Mouse (Mus musculus) frontal cortex, adult (tissue): Measurements from ENCODE around the gene Zfp1.
A peak's percentile ranks its signal among the peaks of the same experiment; 100 is the strongest.

ENCODE experiments used
- ATAC-seq: cut with Nextera tagmentation; 2 replicates; pipeline ENCODE4 v1.9.2; 2017; ENCODE audit warnings: mild to moderate bottlenecking, moderate library complexity, mixed read lengths; ENCODE audit not compliant: low TSS enrichment

Gene Zfp1

DNA sequence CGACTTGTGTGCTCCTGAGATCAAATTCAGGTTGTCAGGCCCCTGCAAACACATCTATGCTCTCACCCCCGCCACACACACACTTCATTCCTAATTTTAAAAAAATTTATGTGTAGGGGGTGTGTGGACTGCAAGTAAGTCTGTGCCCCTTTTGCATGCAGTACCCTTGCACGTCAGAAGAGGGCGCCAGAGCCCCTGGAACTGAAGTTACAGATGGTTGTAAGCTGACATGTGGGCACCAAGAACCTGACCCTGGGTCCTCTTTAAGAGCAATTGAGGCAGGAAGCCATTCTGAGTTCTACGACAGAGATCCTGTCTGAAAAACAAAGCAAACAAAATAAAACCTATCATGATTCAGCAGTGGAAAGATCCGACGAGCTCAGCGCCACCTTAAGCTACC lies 33.0 kb downstream of the Zfp1 start:
- no peak for ATAC-seq

- peak; percentile 58; the same call in 1 of the 2 replicates for ATAC-seq
Observed at GRCm38 (mm10) chr8:111678111-111678510, 34.9 kb downstream of the Zfp1 start.

GRCm38 (mm10) chr8:111678848-111679247 lies 35.6 kb downstream of the Zfp1 start:
- ATAC-seq: peak; percentile 86

GRCm38 (mm10) chr8:111680423-111681028 lies 37.3 kb downstream of the Zfp1 start:
- ATAC-seq: no peak

DNA sequence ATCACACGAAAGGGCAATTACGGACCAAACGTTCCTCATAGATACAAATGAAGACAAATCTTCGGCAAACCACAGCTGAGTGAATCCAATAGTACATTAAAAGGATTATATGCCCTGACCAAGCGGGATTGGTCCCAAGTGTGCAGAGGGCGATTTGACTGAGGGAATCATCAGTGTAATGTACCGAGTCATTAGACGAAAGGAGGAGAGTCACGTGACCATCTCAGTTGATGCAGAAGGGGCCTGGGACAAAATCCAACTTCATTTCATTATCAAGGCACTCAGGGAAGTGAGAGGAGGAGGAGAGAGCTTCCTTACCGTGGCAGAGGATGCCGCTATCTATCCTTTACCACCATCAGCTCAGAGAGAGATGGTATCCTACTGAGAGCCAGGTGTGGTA lies 38.0 kb downstream of the Zfp1 start:
- ATAC-seq: no peak

DNA sequence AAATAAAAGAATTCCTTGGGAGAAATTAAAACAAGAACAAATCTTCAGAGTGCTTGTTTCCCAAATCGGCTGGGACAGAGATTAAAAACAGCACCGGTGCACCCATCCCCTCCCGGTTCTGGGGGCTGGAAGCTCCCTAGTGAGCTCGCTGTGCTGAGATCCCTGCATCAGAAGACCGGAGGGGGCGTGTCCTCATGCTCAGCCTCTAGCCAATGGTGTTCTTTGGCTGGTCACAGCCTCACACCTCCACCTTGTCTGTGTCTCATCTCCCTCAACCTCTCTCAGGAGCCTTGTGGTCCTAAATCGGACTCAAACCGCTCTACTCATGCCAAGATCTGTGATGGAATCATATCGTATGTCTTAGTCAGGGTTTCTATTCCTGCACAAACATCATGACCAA lies 39.3 kb downstream of the Zfp1 start:
- no peak for ATAC-seq

DNA sequence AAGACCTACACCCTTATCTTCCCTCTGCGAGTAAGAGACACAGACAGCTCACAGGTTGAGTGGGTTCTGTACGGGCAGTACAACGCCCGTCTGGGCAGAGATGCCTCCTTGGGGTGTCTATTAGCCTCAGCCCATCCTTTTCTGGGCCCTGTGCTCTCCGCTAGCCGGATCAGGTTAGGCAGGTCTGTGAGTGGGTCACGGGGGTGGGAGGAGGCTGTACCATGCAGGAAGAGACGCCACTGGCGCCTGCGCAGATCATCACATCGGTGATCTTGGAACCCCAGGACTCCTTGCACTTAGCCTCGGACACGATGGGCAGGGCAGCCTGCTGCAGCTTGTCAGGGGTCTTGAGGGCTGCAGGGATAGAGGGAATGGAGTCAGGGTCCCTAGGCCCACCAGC lies 43.7 kb downstream of the Zfp1 start:
- no peak for ATAC-seq

- ATAC-seq: no peak
Observed at GRCm38 (mm10) chr8:111690960-111691445, 47.8 kb downstream of the Zfp1 start, which contains the start of gene Ctrb1. Ctrb1 (minus strand) TSS chr8:111691010.

GRCm38 (mm10) chr8:111693261-111693741 lies 50.1 kb downstream of the Zfp1 start:
- no peak for ATAC-seq

DNA sequence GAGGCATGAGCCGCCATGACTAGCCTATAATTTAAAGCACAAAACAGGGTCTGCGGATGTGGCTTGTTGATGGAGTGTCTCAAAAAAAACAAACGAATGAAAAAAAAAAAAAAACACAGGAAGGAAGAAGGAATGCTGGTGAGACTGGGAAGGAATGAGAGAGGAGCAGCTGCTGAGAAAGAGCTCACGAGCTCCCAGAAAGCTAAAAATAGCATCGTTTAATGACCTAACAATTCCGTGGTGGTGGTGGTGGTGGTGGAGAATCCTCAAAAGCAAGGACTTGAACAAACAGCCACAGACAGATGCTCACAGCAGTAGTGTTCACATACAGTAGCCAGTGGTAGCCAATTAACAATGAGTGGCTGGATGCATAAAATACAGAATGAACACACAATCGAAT lies 52.2 kb downstream of the Zfp1 start:
- ATAC-seq: no peak

- no peak for ATAC-seq
Observed at GRCm38 (mm10) chr8:111697655-111698054, 54.5 kb downstream of the Zfp1 start.

DNA sequence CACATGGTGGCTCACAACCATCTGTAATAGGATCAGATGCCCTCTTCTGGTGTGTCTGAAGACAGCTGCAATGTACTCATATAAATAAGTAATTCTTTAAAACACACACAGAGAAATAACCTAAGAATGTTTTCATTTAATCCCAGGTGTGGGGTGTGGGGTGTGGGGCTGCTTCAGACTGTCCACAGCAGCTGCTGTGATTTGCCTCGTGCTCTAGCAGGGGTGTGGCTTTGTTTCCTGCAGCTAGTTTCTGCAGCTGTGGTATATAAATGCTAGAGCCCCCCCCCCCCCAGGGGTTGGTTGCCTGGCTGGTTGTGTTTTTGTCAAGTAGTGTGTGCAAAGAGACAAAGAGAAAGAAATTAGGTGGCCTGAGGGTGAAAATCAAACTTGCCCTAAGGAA lies 55.8 kb downstream of the Zfp1 start:
- ATAC-seq: no peak

DNA sequence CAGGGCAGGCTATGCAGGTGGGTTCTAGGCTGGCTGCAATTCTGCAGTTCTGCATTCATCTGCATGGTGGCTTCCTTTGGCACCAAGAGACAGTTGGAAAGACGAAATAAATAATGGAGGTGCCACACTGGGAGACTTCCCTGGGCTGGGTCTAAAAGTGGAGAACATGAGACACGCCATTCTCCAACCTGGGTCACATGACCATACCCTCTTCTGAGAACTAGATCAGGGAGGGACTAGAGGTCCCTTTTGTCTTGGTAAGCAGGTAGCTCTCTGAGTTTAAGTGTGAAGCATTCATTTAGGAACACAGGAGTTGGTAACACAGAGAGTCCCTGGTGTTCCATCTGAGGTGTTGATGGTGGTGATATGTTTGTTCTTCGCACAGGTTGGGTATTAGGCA lies 57.0 kb downstream of the Zfp1 start:
- no peak for ATAC-seq

- ATAC-seq: no peak
Observed at GRCm38 (mm10) chr8:111700740-111701139, 57.5 kb downstream of the Zfp1 start.

- no peak for ATAC-seq
Observed at GRCm38 (mm10) chr8:111701380-111701779, 58.2 kb downstream of the Zfp1 start.

GRCm38 (mm10) chr8:111704585-111704984 lies 61.4 kb downstream of the Zfp1 start:
- ATAC-seq: no peak

DNA sequence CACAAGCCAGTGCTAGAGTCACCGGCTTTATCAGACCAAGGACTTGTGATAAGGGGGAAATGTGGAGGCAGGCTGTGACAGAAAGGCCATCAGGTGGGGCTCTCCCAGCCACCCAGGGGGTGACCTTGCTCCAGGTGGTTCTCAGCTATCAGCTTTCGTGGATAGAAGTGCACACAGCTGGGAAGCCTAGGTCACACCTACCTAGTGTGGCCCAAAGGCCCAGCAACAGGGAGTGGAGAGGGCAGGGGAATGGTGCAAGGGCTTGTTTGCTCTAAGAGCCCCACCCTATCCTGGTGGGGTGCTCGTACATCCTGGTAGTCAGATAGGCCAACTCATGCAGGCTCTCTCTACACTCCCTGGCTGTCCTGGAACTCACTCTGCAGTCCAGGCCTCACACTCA lies 62.0 kb downstream of the Zfp1 start:
- no peak for ATAC-seq

DNA sequence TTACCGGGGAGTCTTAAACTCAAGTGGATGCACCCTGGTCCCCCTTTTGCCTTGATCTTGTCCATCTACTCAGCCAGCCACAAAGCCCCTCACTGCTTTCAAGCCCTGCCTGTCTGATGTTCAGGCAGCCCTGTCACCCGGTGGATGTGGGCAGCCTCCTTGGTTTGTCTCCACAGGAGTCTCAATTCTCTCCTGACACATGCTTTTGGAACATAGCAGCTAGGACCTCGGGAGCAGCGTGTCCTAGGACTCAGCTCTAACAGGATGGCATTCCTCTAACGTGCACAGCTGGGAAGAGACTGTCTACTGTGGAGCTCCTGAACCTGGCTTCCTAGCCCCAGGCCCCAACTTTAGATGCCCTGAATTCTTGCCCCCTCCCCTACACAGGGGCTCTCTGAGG lies 62.5 kb downstream of the Zfp1 start:
- ATAC-seq: no peak

- no peak for ATAC-seq
Observed at GRCm38 (mm10) chr8:111708265-111708664, 65.1 kb downstream of the Zfp1 start.

DNA sequence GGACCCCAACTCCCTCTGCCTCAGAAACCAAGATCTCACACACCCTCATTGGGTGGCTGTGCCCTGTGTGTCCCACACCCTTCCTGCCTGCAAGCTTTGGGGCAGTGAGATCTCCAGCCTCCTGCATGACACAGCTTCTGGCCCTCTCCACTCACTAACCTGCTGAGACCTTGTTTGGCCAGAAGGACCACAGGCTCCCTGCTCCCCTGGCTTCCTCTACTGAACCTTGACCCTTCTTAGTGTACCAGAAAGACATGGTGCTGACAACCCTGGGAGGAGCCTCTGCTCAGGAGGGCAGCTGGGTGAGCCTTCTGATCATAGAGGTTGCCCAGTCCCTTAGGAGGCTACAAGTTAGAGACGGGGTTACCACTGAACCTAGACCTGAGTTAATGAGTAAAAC lies 66.0 kb downstream of the Zfp1 start:
- ATAC-seq: no peak

- no peak for ATAC-seq
Observed at GRCm38 (mm10) chr8:111710777-111711485, 67.7 kb downstream of the Zfp1 start.

DNA sequence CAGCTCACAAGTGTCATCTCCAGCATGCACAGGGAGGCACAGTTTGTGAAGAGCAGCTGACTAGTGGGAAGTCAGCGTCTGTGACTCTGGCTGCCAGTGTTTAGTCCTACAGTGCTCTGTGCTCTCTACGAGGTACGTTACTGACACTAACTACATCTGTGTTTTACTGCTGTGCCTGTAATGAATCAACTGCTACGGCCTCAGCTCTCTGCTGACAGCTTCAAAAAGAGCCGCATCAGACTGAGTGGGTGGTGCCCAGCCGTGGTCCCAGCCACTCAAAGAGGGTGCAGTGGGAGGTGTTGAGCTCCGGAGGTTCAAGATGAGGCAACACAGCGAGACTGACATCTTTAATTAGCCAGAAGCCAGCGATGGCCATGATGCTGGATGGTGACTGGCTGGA lies 68.9 kb downstream of the Zfp1 start:
- ATAC-seq: peak; percentile 45

- 0 out of 2 replicates have a peak, but pooled peaks have one; percentile 28 for ATAC-seq
Observed at GRCm38 (mm10) chr8:111712588-111712987, 69.4 kb downstream of the Zfp1 start.
